Mouse (Mus musculus): ENCODE data around the gene Pramef25. TPM values are rescaled to one million over a fixed set of nuclear protein-coding genes. Genes with fewer than 3 reads are reported as not detected.
"Not testable (repeated sequence)": the region's sequence is repeated elsewhere in the genome, so short reads cannot be mapped to it uniquely, and the experiment has no call there.

Pramef25 gene
- polyA plus RNA-seq (2015; fragmentation: Nextera tagmentation; extraction: Ambion mirVana), result not detected in 2 replicates

DNA sequence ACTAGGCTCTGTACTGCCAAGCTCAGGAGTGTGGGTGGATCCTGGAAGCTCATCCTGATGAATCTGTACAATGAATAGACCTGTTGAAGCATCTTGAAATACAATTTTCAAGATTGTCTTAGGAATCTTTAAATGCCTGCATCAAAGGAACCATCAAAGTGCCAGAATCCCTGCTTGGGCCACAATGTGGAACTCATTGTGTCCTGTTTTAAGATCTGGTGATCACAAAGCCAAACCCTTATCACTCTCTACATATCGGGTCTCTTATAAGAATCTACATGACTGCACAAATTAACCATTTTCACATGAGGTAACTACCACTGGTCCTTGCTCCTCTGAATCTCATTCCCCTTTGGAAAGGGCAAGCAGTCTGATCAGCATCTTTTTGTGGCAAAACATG, at the start of gene Pramef25:
Gene Pramef25 (minus strand): TSS at position 101 of the 400 bp plus-strand sequence.
- not testable (repeated sequence) for H3K9ac ChIP-seq (replicated peaks); H3K27ac ChIP-seq (replicated peaks); H3K4me3 ChIP-seq; H3K4me1 ChIP-seq; ATAC-seq (replicated peaks); H3K4me2 ChIP-seq (replicated peaks); H3K36me3 ChIP-seq; H3K27me3 ChIP-seq; H3K9me3 ChIP-seq
- WGBS, result 94% methylated on average over 1 of the region's 1 CpGs

DNA sequence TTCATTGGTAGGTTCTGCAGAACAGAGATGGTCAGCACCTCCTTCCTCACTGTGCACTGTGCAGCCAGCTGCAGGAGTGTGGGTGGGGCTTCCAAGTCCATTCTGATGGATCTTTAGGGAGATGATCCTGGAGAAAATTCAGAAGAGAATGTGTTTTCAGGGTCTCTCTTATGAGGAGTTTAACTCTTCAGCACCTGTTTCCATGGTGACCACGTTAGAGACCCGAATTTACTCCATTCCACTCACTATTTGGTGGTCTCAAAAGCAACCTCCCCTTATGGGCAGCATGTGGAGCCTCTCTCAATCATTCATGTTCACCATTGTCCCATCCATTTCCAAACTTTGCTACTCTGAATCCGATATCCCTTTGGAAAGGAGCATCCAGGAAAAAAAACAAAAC, 43.5 kb upstream of the Pramef25 start, which contains the start of gene Pramef17:
Gene Pramef17 (minus strand): TSS at position 101 of the 400 bp plus-strand sequence.
- not testable (repeated sequence) for H3K27me3 ChIP-seq; ATAC-seq (replicated peaks); H3K9me3 ChIP-seq; H3K4me1 ChIP-seq; H3K4me2 ChIP-seq (replicated peaks); H3K4me3 ChIP-seq; H3K27ac ChIP-seq (replicated peaks); H3K9ac ChIP-seq (replicated peaks); H3K36me3 ChIP-seq
- WGBS, result 53% methylated on average over 3 of the region's 3 CpGs

DNA sequence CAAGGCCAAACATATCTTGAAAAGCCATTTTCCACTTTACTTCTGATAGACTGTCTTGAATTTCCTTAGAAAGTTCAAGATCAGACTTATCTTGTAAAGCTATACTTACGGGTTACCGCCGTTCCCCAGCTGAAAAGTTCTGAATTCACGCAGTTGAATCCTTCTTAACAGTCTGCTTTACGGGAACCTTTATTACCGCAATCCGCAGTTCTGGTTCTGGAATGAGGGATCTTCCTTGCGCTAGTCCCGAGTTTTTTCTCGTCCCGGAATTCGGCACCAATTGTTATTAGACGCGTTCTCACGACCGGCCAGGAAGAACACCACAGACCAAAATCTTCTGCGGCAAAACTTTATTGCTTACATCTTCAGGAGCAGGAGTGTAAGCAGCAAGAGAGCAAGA, 37.3 kb upstream of the Pramef25 start:
- not testable (repeated sequence) for H3K9me3 ChIP-seq; H3K9ac ChIP-seq (replicated peaks); H3K4me1 ChIP-seq; ATAC-seq (replicated peaks); H3K36me3 ChIP-seq; H3K27ac ChIP-seq (replicated peaks); H3K27me3 ChIP-seq; H3K4me3 ChIP-seq; H3K4me2 ChIP-seq (replicated peaks)
- WGBS, result 93% methylated on average over 17 of the region's 17 CpGs

DNA sequence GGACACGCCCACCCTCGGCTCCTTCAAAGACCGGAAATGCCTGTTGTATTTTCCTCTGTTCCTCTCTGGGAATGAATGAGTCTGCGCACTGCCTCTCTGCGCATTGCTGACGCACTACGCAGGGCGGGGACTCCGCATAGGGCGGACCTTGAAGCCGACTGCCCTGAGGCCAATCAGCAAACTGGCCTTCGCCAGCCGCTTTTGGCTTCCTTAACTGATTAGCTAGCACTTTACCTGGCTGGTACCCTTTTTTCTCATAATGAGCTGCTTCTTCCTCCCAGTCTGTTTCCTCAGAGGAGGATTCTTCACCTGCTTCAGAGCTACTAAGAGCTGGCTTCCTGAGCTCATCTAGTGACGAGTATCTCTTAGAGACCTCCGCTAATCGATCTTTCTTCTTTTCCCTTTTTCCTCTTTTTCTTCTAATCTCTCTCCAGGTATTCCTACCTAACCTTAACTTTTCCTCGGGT, 36.7 kb upstream of the Pramef25 start:
- not testable (repeated sequence) for H3K4me1 ChIP-seq; H3K4me2 ChIP-seq (replicated peaks); H3K27me3 ChIP-seq; H3K36me3 ChIP-seq; H3K4me3 ChIP-seq; H3K9ac ChIP-seq (replicated peaks); H3K9me3 ChIP-seq; H3K27ac ChIP-seq (replicated peaks); ATAC-seq (replicated peaks)
- WGBS, result 91% methylated on average over 13 of the region's 17 CpGs

DNA sequence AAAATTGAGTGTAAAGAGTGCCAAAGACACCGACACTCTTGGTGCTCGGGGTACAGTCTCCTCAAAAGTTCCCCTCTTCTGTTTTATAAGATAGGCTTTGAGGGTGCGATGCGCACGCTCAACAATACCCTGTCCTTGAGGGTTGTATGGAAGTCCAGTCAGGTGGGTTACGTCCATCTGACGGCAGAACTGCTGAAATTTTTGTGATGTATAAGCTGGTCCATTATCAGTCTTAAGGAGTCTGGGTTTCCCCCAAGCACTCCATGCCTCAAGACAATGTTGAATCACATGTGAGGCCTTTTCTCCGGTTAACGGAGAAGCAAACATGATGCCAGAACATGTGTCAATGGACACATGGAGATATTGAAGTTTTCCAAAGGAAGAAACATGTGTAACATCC, 34.9 kb upstream of the Pramef25 start:
- H3K4me1 ChIP-seq; ATAC-seq (replicated peaks): not testable (repeated sequence)

DNA sequence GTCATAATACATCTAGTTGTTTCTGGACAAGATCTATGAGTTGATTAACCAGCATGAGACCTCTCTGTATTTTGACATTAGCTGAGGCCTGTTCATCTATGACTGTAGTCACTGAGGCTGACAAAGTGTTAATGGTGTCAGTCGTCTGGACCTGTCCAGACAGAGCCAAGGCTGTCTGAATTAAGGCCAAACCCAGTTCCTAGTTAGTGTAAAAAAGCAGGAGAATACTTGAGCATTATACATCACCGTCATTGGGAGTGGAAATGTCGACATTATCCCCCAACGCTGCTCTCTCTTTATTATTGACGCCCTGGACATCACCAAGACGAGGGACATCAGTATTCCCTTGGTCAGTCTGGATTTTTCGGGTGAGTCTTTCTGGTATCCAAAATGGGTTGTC, 34.3 kb upstream of the Pramef25 start:
- not testable (repeated sequence) for H3K4me2 ChIP-seq (replicated peaks); H3K27me3 ChIP-seq; H3K9ac ChIP-seq (replicated peaks); H3K27ac ChIP-seq (replicated peaks); H3K4me1 ChIP-seq; H3K36me3 ChIP-seq; ATAC-seq (replicated peaks); H3K9me3 ChIP-seq; H3K4me3 ChIP-seq
- WGBS, result no CpG with 5 or more reads among the region's 7 CpGs

More for the DNA sequence above, 34.9 kb upstream of the Pramef25 start:
- H3K27ac ChIP-seq (replicated peaks); H3K36me3 ChIP-seq; H3K27me3 ChIP-seq; H3K4me3 ChIP-seq; H3K4me2 ChIP-seq (replicated peaks); H3K9ac ChIP-seq (replicated peaks); H3K9me3 ChIP-seq: not testable (repeated sequence)
- WGBS, result 92% methylated on average over 4 of the region's 9 CpGs

DNA sequence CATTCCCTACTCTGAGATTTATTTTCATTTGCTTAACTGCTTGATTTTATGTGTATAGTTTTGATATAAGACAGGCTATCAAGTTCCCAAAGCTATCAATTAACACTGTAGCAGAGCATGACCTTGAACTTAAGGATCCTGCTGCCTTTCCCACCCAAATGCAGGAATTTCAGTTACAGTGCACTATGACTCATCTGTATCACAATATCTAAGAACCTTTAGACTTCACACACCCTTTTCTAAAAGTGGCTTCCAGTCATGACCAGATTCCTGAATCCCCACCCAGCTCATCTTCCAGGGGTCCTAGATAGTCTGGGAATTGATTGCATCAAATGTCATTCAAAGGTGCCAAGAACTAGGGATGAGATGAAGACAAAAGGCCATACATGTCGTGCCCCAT, 32.6 kb upstream of the Pramef25 start:
- H3K27me3 ChIP-seq; ATAC-seq (replicated peaks); H3K36me3 ChIP-seq; H3K4me1 ChIP-seq; H3K4me3 ChIP-seq; H3K27ac ChIP-seq (replicated peaks); H3K9me3 ChIP-seq; H3K9ac ChIP-seq (replicated peaks); H3K4me2 ChIP-seq (replicated peaks): not testable (repeated sequence)
- 58% methylated on average over 1 of the region's 1 CpGs for WGBS

DNA sequence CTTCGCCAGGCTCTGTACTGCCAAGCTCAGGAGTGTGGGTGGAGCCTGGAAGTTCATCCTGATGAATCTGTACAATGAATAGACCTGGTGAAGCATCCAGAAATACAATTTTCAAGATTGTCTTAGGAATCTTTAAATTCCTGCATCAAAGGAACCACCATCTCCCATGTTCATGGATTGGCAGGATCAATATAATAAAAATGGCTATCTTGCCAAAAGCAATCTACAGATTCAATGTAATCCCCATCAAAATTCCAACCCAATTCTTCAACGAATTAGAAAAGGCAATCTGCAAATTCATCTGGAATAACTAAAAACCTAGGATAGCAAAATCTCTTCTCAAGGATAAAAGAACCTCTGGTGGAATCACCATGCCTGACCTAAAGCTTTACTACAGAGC, 16.0 kb upstream of the Pramef25 start, which contains the start of gene Gm13101:
Gene Gm13101 (minus strand): TSS at position 101 of the 400 bp plus-strand sequence.
- not testable (repeated sequence) for H3K9me3 ChIP-seq; H3K9ac ChIP-seq (replicated peaks); H3K36me3 ChIP-seq; H3K27ac ChIP-seq (replicated peaks); H3K4me1 ChIP-seq; ATAC-seq (replicated peaks); H3K4me2 ChIP-seq (replicated peaks); H3K27me3 ChIP-seq; H3K4me3 ChIP-seq
- 50% methylated on average over 2 of the region's 2 CpGs for WGBS

DNA sequence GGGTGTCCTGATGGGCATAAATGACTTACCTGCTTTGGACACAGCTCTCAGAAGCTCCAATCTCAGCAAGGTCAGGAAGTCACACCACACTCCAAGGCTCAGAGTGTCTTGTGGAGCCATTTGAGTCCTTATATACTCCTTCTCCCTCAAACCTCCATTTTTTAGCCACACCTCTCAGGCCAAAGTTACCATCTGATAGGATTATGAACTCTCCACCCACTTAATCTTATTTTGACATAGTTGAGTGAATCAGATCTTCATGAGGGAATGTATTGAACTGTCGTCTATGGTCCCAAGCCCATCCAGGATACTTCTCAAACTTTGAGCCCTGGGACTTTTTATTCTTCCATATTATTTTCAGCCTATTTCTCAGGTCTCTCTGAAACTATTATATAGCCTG, 50.5 kb downstream of the Pramef25 start, which contains the start of gene Pramef6:
Gene Pramef6 (minus strand): TSS at position 101 of the 400 bp plus-strand sequence.
- not testable (repeated sequence) for H3K4me2 ChIP-seq (replicated peaks); H3K27me3 ChIP-seq; H3K4me3 ChIP-seq; ATAC-seq (replicated peaks); H3K9me3 ChIP-seq; H3K9ac ChIP-seq (replicated peaks); H3K36me3 ChIP-seq; H3K27ac ChIP-seq (replicated peaks); H3K4me1 ChIP-seq
- 89% methylated on average over 1 of the region's 1 CpGs for WGBS

Other genes starting within 250 kb of the Pramef25 start
- not detected in 2 replicates for gene Gm13089, start 248.3 kb downstream of the Pramef25 start, polyA plus RNA-seq (2015; fragmentation: Nextera tagmentation; extraction: Ambion mirVana)
- gene Gm13078, start 231.6 kb downstream of the Pramef25 start, polyA plus RNA-seq (2015; fragmentation: Nextera tagmentation; extraction: Ambion mirVana), result not detected in 2 replicates
- not detected in 2 replicates for gene Gm13023, start 161.7 kb downstream of the Pramef25 start, polyA plus RNA-seq (2015; fragmentation: Nextera tagmentation; extraction: Ambion mirVana)
- not detected in 2 replicates for gene Gm13084, start 134.9 kb downstream of the Pramef25 start, polyA plus RNA-seq (2015; fragmentation: Nextera tagmentation; extraction: Ambion mirVana)
- not detected in 2 replicates for gene Gm13103, start 104.5 kb downstream of the Pramef25 start, polyA plus RNA-seq (2015; fragmentation: Nextera tagmentation; extraction: Ambion mirVana)
- not detected in 2 replicates for gene Pramef6, start 50.6 kb downstream of the Pramef25 start, polyA plus RNA-seq (2015; fragmentation: Nextera tagmentation; extraction: Ambion mirVana)
- gene Gm13101, start 15.9 kb upstream of the Pramef25 start, polyA plus RNA-seq (2015; fragmentation: Nextera tagmentation; extraction: Ambion mirVana), result not detected in 2 replicates
- gene Pramef17, start 43.4 kb upstream of the Pramef25 start, polyA plus RNA-seq (2015; fragmentation: Nextera tagmentation; extraction: Ambion mirVana), result not detected in 2 replicates
- not detected in 2 replicates for gene Pramel4, start 108.1 kb upstream of the Pramef25 start, polyA plus RNA-seq (2015; fragmentation: Nextera tagmentation; extraction: Ambion mirVana)
- not detected in 2 replicates for gene Gm13102, start 155.5 kb upstream of the Pramef25 start, polyA plus RNA-seq (2015; fragmentation: Nextera tagmentation; extraction: Ambion mirVana)
- gene Oog3, start 211.6 kb upstream of the Pramef25 start, polyA plus RNA-seq (2015; fragmentation: Nextera tagmentation; extraction: Ambion mirVana), result not detected in 2 replicates
- not detected in 2 replicates for gene Oog2, start 239.7 kb upstream of the Pramef25 start, polyA plus RNA-seq (2015; fragmentation: Nextera tagmentation; extraction: Ambion mirVana)

Data from forebrain, embryonic 15.5 days (tissue).